Mouse (Mus musculus): ENCODE measurements around the gene Krt15. TPM values are rescaled to one million over a fixed set of nuclear protein-coding genes. Genes with fewer than 3 reads are reported as not detected.

The Krt15 gene
- polyA plus RNA-seq, 1 experiment from 2014 or later = 8.2 TPM

DNA sequence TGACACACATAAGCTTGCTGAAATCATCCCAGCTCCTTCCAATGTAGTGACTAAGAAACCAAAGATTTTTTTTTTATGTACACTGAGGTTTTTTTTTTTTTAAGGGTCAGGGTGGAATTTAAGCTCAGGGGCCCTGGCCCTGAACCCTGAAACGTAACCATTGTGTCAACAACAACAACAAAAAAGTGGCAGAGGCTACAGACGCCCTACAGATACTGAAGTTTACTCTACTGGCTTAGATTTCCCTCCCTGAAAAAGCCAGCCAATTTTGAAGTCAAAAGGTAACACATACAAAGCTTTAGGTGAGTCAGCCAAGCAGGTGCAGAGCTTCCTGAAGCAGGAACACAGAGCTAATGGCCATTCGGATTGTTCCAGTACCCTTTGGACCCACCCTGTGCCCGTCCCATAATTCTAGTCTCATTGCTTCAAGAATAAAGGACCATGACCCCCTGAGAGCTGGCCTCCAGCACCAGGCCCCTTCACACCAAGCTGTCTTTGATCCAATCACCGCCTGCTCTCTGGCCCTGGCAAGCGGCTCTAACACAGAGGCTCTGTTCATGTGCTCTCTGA, 22.3 kb upstream of the Krt15 start:
- Histone ChIP-seq H3K9me3 (replicated peaks; ENCODE audit: control insufficient read depth, low read length) (no peaks in the 10 kb centered on the region), H3K4me3 (ENCODE audit: low read depth, low read length) (no peak overlapping the region), H3K27me3 (ENCODE audit: control insufficient read depth, insufficient read depth, low read length) (no peaks in the 10 kb centered on the region), H3K4me2 (ENCODE audit: low read depth, low read length) (no peak overlapping the region), H3K9ac (replicated peaks; ENCODE audit: low read length) (no peak overlapping the region), H3K4me1 (ENCODE audit: control insufficient read depth, insufficient read depth, low read length) (no peaks in the 10 kb centered on the region), H3K36me3 (replicated peaks; ENCODE audit: control insufficient read depth, insufficient read depth, low read depth, low read length) (no peaks in the 10 kb centered on the region), H3K27ac (replicated peaks; ENCODE audit: low read depth, low read length) (no peak overlapping the region)
- WGBS = 51% methylated on average over 6 of the region's 6 CpGs
- DNase-seq (ENCODE audit: low spot score) (no peak), ATAC-seq (replicated peaks; ENCODE audit: insufficient number of reproducible peaks, low FRiP score, low TSS enrichment, low read depth) (no peak)

DNA sequence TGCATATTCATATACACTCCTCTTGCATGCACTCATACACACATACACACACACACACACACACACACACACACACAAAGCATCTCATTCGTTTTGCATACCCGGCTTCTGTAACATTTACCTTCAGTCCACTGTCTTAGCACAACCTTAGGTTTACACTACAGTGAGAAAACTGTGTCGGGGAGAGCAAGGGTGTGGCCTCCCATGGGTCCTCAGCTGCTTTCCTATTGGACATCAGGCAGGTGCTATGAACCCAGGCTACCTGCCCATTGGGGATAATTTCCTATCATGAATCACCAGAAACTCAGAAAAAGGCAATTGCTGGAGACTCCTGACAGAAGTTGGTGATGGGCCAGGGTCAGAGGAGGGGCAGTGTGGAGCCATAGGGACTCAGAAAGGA, 21.6 kb upstream of the Krt15 start:
- Histone ChIP-seq H3K27me3 (ENCODE audit: control insufficient read depth, insufficient read depth, low read length) (no peaks in the 10 kb centered on the region), H3K36me3 (replicated peaks; ENCODE audit: control insufficient read depth, insufficient read depth, low read depth, low read length) (no peaks in the 10 kb centered on the region), H3K4me3 (ENCODE audit: low read depth, low read length) (no peak overlapping the region), H3K4me1 (ENCODE audit: control insufficient read depth, insufficient read depth, low read length) (no peaks in the 10 kb centered on the region), H3K9me3 (replicated peaks; ENCODE audit: control insufficient read depth, low read length) (no peaks in the 10 kb centered on the region), H3K9ac (replicated peaks; ENCODE audit: low read length) (no peak overlapping the region), H3K4me2 (ENCODE audit: low read depth, low read length) (no peak overlapping the region), H3K27ac (replicated peaks; ENCODE audit: low read depth, low read length) (no peak overlapping the region)
- 78% methylated on average over 3 of the region's 3 CpGs for WGBS
- ATAC-seq (replicated peaks; ENCODE audit: insufficient number of reproducible peaks, low FRiP score, low TSS enrichment, low read depth) (no peak), DNase-seq (ENCODE audit: low spot score) (no peak)

GRCm38 (mm10) chr11:100155497-100156255, 19.9 kb upstream of the Krt15 start:
- H3K9me3 ChIP-seq (replicated peaks; ENCODE audit: control insufficient read depth, low read length) = no peaks in the 10 kb centered on the region
- H3K36me3 ChIP-seq (replicated peaks; ENCODE audit: control insufficient read depth, insufficient read depth, low read depth, low read length) = no peaks in the 10 kb centered on the region
- WGBS = 71% methylated on average over 8 of the region's 8 CpGs
- no peak overlapping the region for H3K4me3 ChIP-seq (ENCODE audit: low read depth, low read length)
- ATAC-seq (replicated peaks; ENCODE audit: insufficient number of reproducible peaks, low FRiP score, low TSS enrichment, low read depth) (no peak), DNase-seq (ENCODE audit: low spot score) (no peak)
- no peak overlapping the region for H3K27ac ChIP-seq (replicated peaks; ENCODE audit: low read depth, low read length)
- no peak overlapping the region for H3K9ac ChIP-seq (replicated peaks; ENCODE audit: low read length)
- H3K4me1 ChIP-seq (ENCODE audit: control insufficient read depth, insufficient read depth, low read length) = no peaks in the 10 kb centered on the region
- no peaks in the 10 kb centered on the region for H3K27me3 ChIP-seq (ENCODE audit: control insufficient read depth, insufficient read depth, low read length)
- no peak overlapping the region for H3K4me2 ChIP-seq (ENCODE audit: low read depth, low read length)

DNA sequence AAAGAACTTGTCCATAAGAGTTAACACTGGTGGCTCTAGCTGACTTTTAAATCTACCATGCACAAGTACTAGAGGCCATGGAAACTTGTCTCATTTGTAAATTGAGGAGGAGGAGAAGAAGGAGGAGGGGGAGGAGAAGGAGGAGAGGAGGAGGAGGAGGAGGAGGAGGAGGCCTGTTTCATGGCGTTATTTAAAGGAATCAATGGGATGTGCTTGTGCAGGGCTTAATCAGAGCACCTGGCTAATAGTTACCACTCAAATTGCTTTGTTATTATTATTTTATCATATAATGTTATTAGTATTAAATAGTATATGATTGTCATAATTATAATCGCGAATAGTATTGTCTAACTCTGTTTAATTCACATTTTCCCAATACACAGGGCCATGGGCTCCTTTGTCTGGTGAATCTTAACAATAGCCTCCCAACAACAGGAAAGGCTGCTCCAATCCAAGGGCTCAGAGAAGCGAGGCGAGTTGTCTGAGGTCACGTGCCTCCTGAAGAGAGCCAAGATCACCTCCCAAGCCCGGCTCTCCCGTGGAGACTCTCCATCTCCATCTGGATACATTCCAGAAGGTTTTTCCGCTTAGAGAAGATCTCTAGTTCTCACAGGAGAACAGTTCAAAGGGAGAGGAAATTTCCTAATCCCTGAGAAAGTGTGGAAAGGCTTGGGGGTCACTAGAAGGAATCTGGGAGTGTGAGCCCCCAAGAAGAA, 13.0 kb upstream of the Krt15 start, which contains the start of gene Krt19:
Krt19 (minus strand) TSS at position 51 of the 716 bp plus-strand sequence.
- Histone ChIP-seq H3K9me3 (replicated peaks; ENCODE audit: control insufficient read depth, low read length) (no peaks in the 10 kb centered on the region), H3K4me2 (ENCODE audit: low read depth, low read length) (no peak within 1 kb of the TSS), H3K4me1 (ENCODE audit: control insufficient read depth, insufficient read depth, low read length) (no peaks in the 10 kb centered on the region; the same call in 1 of the 2 replicates), H3K27me3 (ENCODE audit: control insufficient read depth, insufficient read depth, low read length) (peaks cover 10% of the 10 kb centered on the region), H3K9ac (replicated peaks; ENCODE audit: low read length) (no peak within 1 kb of the TSS), H3K4me3 (ENCODE audit: low read depth, low read length) (no peak within 1 kb of the TSS), H3K27ac (replicated peaks; ENCODE audit: low read depth, low read length) (no peak within 1 kb of the TSS), H3K36me3 (replicated peaks; ENCODE audit: control insufficient read depth, insufficient read depth, low read depth, low read length) (no peaks in the 10 kb centered on the region)
- ATAC-seq (replicated peaks; ENCODE audit: insufficient number of reproducible peaks, low FRiP score, low TSS enrichment, low read depth) (no peak), DNase-seq (ENCODE audit: low spot score) (no peak)
- WGBS = 55% methylated on average over 9 of the region's 9 CpGs

DNA sequence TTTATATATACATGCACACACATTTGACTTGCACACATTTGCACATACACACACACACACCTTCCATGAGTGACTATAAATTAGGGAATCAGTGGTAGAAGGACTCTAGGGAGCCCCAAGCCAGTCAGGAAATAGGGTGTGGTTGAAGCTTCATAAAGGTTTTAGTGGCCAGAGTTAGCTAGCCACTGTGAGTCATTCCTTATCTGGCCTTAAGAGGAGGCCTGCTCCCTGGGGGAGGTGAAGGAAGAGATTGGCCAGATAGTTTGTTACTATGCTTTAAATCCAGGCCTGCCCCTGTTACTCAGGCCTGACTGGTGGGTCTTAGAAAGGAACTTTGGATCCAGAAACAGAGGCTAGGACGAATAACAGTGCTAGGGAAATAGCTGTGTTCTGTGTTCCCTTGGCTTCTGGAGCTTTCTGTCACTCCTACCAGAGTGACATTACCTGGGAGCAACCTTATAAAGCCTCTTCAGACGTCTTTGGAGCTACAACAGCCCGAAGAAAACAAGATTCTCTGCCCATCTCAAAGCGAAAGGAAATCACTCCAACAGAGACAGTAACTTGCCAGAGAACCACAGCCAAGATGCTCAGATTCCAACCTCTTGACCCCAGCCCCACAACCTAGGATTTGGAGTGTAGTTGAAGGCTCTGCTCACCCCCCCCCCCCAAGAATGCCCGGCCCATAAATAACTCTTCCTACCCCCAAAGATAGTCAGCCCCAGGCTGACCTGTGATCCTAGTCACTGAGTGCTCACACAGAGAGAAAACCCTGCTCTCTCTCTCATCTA, 12.0 kb upstream of the Krt15 start:
- H3K27ac ChIP-seq (replicated peaks; ENCODE audit: low read depth, low read length) = no peak overlapping the region
- no peak overlapping the region for H3K4me2 ChIP-seq (ENCODE audit: low read depth, low read length)
- H3K27me3 ChIP-seq (ENCODE audit: control insufficient read depth, insufficient read depth, low read length) = peaks cover 10% of the 10 kb centered on the region
- no peak overlapping the region for H3K4me3 ChIP-seq (ENCODE audit: low read depth, low read length)
- no peak overlapping the region for H3K9ac ChIP-seq (replicated peaks; ENCODE audit: low read length)
- DNase-seq (ENCODE audit: low spot score) (no peak), ATAC-seq (replicated peaks; ENCODE audit: insufficient number of reproducible peaks, low FRiP score, low TSS enrichment, low read depth) (no peak)
- WGBS = 68% methylated on average over 5 of the region's 5 CpGs
- H3K36me3 ChIP-seq (replicated peaks; ENCODE audit: control insufficient read depth, insufficient read depth, low read depth, low read length) = no peaks in the 10 kb centered on the region
- no peaks in the 10 kb centered on the region for H3K9me3 ChIP-seq (replicated peaks; ENCODE audit: control insufficient read depth, low read length)
- no peaks in the 10 kb centered on the region; the same call in 1 of the 2 replicates for H3K4me1 ChIP-seq (ENCODE audit: control insufficient read depth, insufficient read depth, low read length)

- Histone ChIP-seq H3K9ac (replicated peaks; ENCODE audit: low read length) (no peak overlapping the region), H3K4me3 (ENCODE audit: low read depth, low read length) (peak overlapping the region; percentile 21), H3K9me3 (replicated peaks; ENCODE audit: control insufficient read depth, low read length) (no peaks in the 10 kb centered on the region), H3K4me2 (ENCODE audit: low read depth, low read length) (peak overlapping the region; percentile 37), H3K27me3 (ENCODE audit: control insufficient read depth, insufficient read depth, low read length) (peaks cover 10% of the 10 kb centered on the region), H3K27ac (replicated peaks; ENCODE audit: low read depth, low read length) (no peak overlapping the region), H3K36me3 (replicated peaks; ENCODE audit: control insufficient read depth, insufficient read depth, low read depth, low read length) (no peaks in the 10 kb centered on the region), H3K4me1 (ENCODE audit: control insufficient read depth, insufficient read depth, low read length) (no peaks in the 10 kb centered on the region; the same call in 1 of the 2 replicates)
- ATAC-seq (replicated peaks; ENCODE audit: insufficient number of reproducible peaks, low FRiP score, low TSS enrichment, low read depth) (no peak), DNase-seq (ENCODE audit: low spot score) (peak; percentile 15)
- WGBS = 2% methylated on average over 13 of the region's 13 CpGs
These were observed 10.3 kb upstream of the Krt15 start for GRCm38 (mm10) chr11:100145858-100146560.

DNA sequence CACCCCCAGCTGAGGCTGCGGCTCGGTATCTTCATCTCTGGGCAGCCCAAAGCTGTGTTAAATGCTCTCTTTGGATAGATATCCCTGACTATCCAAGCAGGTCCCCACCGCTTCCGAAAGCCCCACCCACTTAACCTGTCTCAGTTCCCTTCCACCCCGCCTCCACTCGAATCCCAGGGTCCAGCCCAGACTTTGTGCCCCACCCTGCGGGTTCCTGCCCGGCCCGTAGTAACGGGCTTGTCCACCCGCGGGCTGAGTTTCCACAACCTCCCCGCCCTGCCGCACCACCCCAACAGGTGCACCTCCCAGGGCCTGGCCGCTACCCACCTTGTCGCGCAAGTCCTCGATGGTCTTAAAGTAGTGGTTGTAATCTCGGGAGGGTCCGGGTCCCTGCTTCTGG, 9.4 kb upstream of the Krt15 start:
- ATAC-seq (replicated peaks; ENCODE audit: insufficient number of reproducible peaks, low FRiP score, low TSS enrichment, low read depth) (no peak), DNase-seq (ENCODE audit: low spot score) (no peak)
- WGBS = under 1% methylated on average over 20 of the region's 20 CpGs
- H3K4me2 ChIP-seq (ENCODE audit: low read depth, low read length) = peak overlapping the region; percentile 37
- H3K36me3 ChIP-seq (replicated peaks; ENCODE audit: control insufficient read depth, insufficient read depth, low read depth, low read length) = no peaks in the 10 kb centered on the region
- no peak overlapping the region for H3K27ac ChIP-seq (replicated peaks; ENCODE audit: low read depth, low read length)
- H3K9ac ChIP-seq (replicated peaks; ENCODE audit: low read length) = no peak overlapping the region
- peaks cover 10% of the 10 kb centered on the region for H3K27me3 ChIP-seq (ENCODE audit: control insufficient read depth, insufficient read depth, low read length)
- no peaks in the 10 kb centered on the region for H3K9me3 ChIP-seq (replicated peaks; ENCODE audit: control insufficient read depth, low read length)
- no peaks in the 10 kb centered on the region; the same call in 1 of the 2 replicates for H3K4me1 ChIP-seq (ENCODE audit: control insufficient read depth, insufficient read depth, low read length)
- H3K4me3 ChIP-seq (ENCODE audit: low read depth, low read length) = peak overlapping the region; percentile 21

Data from embryonic facial prominence, embryonic 11.5 days (tissue).